Mouse (Mus musculus): ENCODE measurements around the gene Mlph. TPM values are rescaled to one million over a fixed set of nuclear protein-coding genes. Genes with fewer than 3 reads are reported as not detected.

Mlph gene
- polyA plus RNA-seq, 1 experiment from 2014 or later, result 0.06 TPM

- H3K36me3 ChIP-seq (replicated peaks; ENCODE audit: insufficient read depth, low read length), result no peaks in the 10 kb centered on the region
- no peaks in the 10 kb centered on the region for H3K9me3 ChIP-seq (ENCODE audit: low read length)
- peaks cover 13% of the 10 kb centered on the region for H3K4me1 ChIP-seq (ENCODE audit: insufficient read depth)
- H3K9ac ChIP-seq (replicated peaks), result peak within 1 kb of the TSS; percentile 67
- peak within 1 kb of the TSS; percentile 93 for H3K4me2 ChIP-seq (ENCODE audit: low read depth, low read length)
- DNase-seq (peak; percentile 40), ATAC-seq (peak; percentile 72)
- TF ChIP-seq CTCF (IDR thresholded peaks at IDR 0.05; ENCODE audit: low read depth) (no peak), EP300 (IDR thresholded peaks at IDR 0.05; ENCODE audit: low read depth) (no peak)
- 0 out of 2 replicates have a peak, but pooled peaks cover 9% of the 10 kb centered on the region for H3K27me3 ChIP-seq (ENCODE audit: insufficient read depth, low read length)
- H3K27ac ChIP-seq (ENCODE audit: low read depth), result no peak within 1 kb of the TSS
- WGBS (ENCODE audit: insufficient replicate concordance), result 4% methylated on average over 55 of the region's 59 CpGs
- peak within 1 kb of the TSS; percentile 69 for H3K4me3 ChIP-seq (ENCODE audit: low read depth, low read length)
Observed at GRCm38 (mm10) chr1:90998268-90998890, 83.5 kb downstream of the Mlph start, which contains the start of gene Lrrfip1. Lrrfip1 (plus strand) TSS chr1:90998737.

GRCm38 (mm10) chr1:90998891-90999611 is 84.2 kb downstream of the Mlph start:
- DNase-seq (peak; percentile 25), ATAC-seq (peak; percentile 73)
- H3K27me3 ChIP-seq (ENCODE audit: insufficient read depth, low read length), result 0 out of 2 replicates have a peak, but pooled peaks cover 9% of the 10 kb centered on the region
- no peaks in the 10 kb centered on the region for H3K9me3 ChIP-seq (ENCODE audit: low read length)
- H3K4me2 ChIP-seq (ENCODE audit: low read depth, low read length), result peak overlapping the region; percentile 93
- H3K27ac ChIP-seq (ENCODE audit: low read depth), result no peak overlapping the region
- 2% methylated on average over 41 of the region's 41 CpGs for WGBS (ENCODE audit: insufficient replicate concordance)
- H3K36me3 ChIP-seq (replicated peaks; ENCODE audit: insufficient read depth, low read length), result no peaks in the 10 kb centered on the region
- H3K4me3 ChIP-seq (ENCODE audit: low read depth, low read length), result peak overlapping the region; percentile 69
- TF ChIP-seq CTCF (IDR thresholded peaks at IDR 0.05; ENCODE audit: low read depth), result no peak
- no peak for TF ChIP-seq EP300 (IDR thresholded peaks at IDR 0.05; ENCODE audit: low read depth)
- peaks cover 13% of the 10 kb centered on the region for H3K4me1 ChIP-seq (ENCODE audit: insufficient read depth)
- peak overlapping the region; percentile 67 for H3K9ac ChIP-seq (replicated peaks)

- ATAC-seq, result no peak
- TF ChIP-seq CTCF (IDR thresholded peaks at IDR 0.05; ENCODE audit: low read depth) (no peak), EP300 (IDR thresholded peaks at IDR 0.05; ENCODE audit: low read depth) (no peak)
- H3K4me1 ChIP-seq (ENCODE audit: insufficient read depth), result peaks cover 13% of the 10 kb centered on the region
- H3K4me2 ChIP-seq (ENCODE audit: low read depth, low read length), result peak overlapping the region; percentile 93; the same call in 1 of the 2 replicates
- H3K4me3 ChIP-seq (ENCODE audit: low read depth, low read length), result no peak overlapping the region
- no peak overlapping the region for H3K9ac ChIP-seq (replicated peaks)
- no peak overlapping the region for H3K27ac ChIP-seq (ENCODE audit: low read depth)
- no peak for DNase-seq
- H3K9me3 ChIP-seq (ENCODE audit: low read length), result no peaks in the 10 kb centered on the region
- H3K36me3 ChIP-seq (replicated peaks; ENCODE audit: insufficient read depth, low read length), result no peaks in the 10 kb centered on the region
- whole genome bisulfite sequencing (ENCODE audit: insufficient replicate concordance), result 47% methylated on average over 10 of the region's 10 CpGs
- 0 out of 2 replicates have a peak, but pooled peaks cover 9% of the 10 kb centered on the region for H3K27me3 ChIP-seq (ENCODE audit: insufficient read depth, low read length)
Observed at GRCm38 (mm10) chr1:90999911-91000601, 85.2 kb downstream of the Mlph start.

Other genes with a start within 250 kb of the Mlph start
- 3.7 and 5.2 TPM in 2 replicates for gene Col6a3, start 71.1 kb upstream of the Mlph start, polyA plus RNA-seq (2015; fragmentation: Nextera tagmentation; extraction: Ambion mirVana)
- gene Prlh, start 38.0 kb downstream of the Mlph start, polyA plus RNA-seq (2015; fragmentation: Nextera tagmentation; extraction: Ambion mirVana), result not detected in 2 replicates
- 8.2 and 8.6 TPM in 2 replicates for gene Rab17, start 54.6 kb downstream of the Mlph start, polyA plus RNA-seq (2015; fragmentation: Nextera tagmentation; extraction: Ambion mirVana)
- gene Lrrfip1, start 83.7 kb downstream of the Mlph start, polyA plus RNA-seq (2015; fragmentation: Nextera tagmentation; extraction: Ambion mirVana), result 21.9 and 22.7 TPM in 2 replicates
- 0.32 and 0.87 TPM in 2 replicates for gene Rbm44, start 230.0 kb downstream of the Mlph start, polyA plus RNA-seq (2015; fragmentation: Nextera tagmentation; extraction: Ambion mirVana)